Mouse (Mus musculus) neural tube, embryonic 14.5 days (tissue): ENCODE measurements around the gene Chd3. TPM values are rescaled to one million over a fixed set of nuclear protein-coding genes. Genes with fewer than 3 reads are reported as not detected.

ENCODE experiments used
- ATAC-seq: fragments of 200-750 bp; cut with Nextera tagmentation; 2 replicates; pipeline ENCODE4 v1.8.0; 2017; ENCODE audit warnings: low read depth, mild to moderate bottlenecking, moderate TSS enrichment, moderate library complexity
- H3K27ac ChIP-seq: fragments of 300-500 bp; sonication (generic); 2 replicates; pipeline ENCODE4 v1.5.1; 2014; ENCODE audit warnings: low read depth, mild to moderate bottlenecking, control low read depth, low read length, moderate library complexity, mixed read lengths
- H3K27me3 ChIP-seq: fragments of 300-500 bp; sonication (generic); 2 replicates; pipeline ENCODE4 v1.6.1; 2014; ENCODE audit warnings: low read length; ENCODE audit not compliant: control insufficient read depth, insufficient read depth
- H3K36me3 ChIP-seq: fragments of 300-500 bp; sonication (generic); 2 replicates; pipeline ENCODE4 v1.6.1; 2014; ENCODE audit warnings: low read length, mixed read lengths; ENCODE audit not compliant: control insufficient read depth, insufficient read depth
- H3K4me1 ChIP-seq: fragments of 300-500 bp; sonication (generic); 2 replicates; pipeline ENCODE4 v1.6.1; 2014; ENCODE audit warnings: low read length; ENCODE audit not compliant: control insufficient read depth, insufficient read depth
- H3K4me2 ChIP-seq: fragments of 300-500 bp; sonication (generic); 2 replicates; pipeline ENCODE4 v1.6.1; 2014; ENCODE audit warnings: mild to moderate bottlenecking, low read depth, low read length, control low read depth
- H3K4me3 ChIP-seq: fragments of 300-500 bp; sonication (generic); 2 replicates; pipeline ENCODE4 v1.5.1; 2014; ENCODE audit warnings: low read depth, low read length, control low read depth, mixed read lengths
- H3K9ac ChIP-seq: fragments of 300-500 bp; sonication (generic); replicated peaks from 2 replicates; pipeline ENCODE4 v1.6.1; 2014; ENCODE audit warnings: low read depth, mild to moderate bottlenecking, control low read depth, low read length, mixed read lengths
- H3K9me3 ChIP-seq: fragments of 300-500 bp; sonication (generic); 2 replicates; pipeline ENCODE4 v1.6.1; 2016; ENCODE audit warnings: low read length; ENCODE audit not compliant: control insufficient read depth
- WGBS: fragments of 180-500 bp; shearing (Covaris S2); extraction: QIAGEN DNeasy Blood & Tissue Kit; methylation state at CpG from one replicate; pipeline ENCODE4 v1.1.7; 2014; 5-methylcytosine and 5-hydroxymethylcytosine counted together
- polyA plus RNA-seq: library from polyadenylated mRNA; unstranded; fragments of >200 nt; fragmentation: Nextera tagmentation; extraction: Ambion mirVana; gene quantifications from 2 replicates; pipeline ENCODE4 v1.2.1, GENCODE M21; 2014

The Chd3 gene
- polyA plus RNA-seq, 1 experiment from 2014 or later, result 89.6 TPM

DNA sequence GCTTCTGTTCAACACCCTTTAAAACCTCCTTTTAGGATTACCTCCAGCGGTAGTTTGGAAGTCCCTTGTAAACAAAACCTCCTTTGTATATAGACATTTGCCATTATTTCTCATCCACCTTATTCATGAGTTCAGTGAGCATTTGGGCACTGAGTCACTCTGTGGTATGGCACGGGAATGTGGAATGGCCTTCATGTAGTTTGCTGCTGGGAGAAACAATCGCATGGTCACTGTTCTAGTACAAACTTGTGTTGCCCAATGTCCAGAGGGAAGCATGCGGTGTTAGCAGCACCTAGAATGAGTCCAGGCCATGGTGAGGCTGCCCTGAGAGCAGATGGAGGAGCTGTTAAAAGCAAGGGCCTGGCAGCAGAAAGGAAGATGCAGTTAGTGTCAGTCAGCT lies 34.4 kb downstream of the Chd3 start:
- no peak overlapping the region for H3K4me2 ChIP-seq
- no peak overlapping the region for H3K4me3 ChIP-seq
- no peaks in the 10 kb centered on the region for H3K27me3 ChIP-seq
- whole genome bisulfite sequencing, result 73% methylated on average over 4 of the region's 4 CpGs
- no peak overlapping the region for H3K27ac ChIP-seq
- no peak overlapping the region for H3K9ac ChIP-seq
- ATAC-seq, result no peak
- H3K9me3 ChIP-seq, result no peaks in the 10 kb centered on the region
- H3K36me3 ChIP-seq, result no peaks in the 10 kb centered on the region
- H3K4me1 ChIP-seq, result peaks cover 11% of the 10 kb centered on the region

DNA sequence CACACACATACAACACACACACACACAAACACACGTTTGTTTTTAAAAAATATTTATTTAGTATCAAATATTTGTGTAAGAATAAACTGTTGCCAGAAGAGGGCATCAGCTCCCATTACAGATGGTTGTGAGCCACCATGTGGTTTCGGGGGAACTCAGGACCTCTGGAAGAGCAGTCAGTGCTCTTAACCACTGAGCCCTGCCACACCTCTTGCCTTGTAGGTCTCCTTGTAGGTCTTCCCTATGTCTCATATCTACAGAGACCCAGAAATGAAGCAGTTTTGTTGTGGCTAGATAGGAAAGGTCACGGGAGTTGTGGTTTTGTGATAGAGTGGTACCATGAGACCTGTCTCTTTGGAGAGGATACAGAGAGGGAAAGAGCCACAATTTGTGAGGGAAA lies 35.3 kb downstream of the Chd3 start:
- no peak overlapping the region for H3K4me2 ChIP-seq
- WGBS, result 70% methylated on average over 3 of the region's 3 CpGs
- peaks cover 11% of the 10 kb centered on the region for H3K4me1 ChIP-seq
- H3K27me3 ChIP-seq, result no peaks in the 10 kb centered on the region
- no peak for ATAC-seq
- H3K36me3 ChIP-seq, result no peaks in the 10 kb centered on the region
- no peaks in the 10 kb centered on the region for H3K9me3 ChIP-seq
- no peak overlapping the region for H3K9ac ChIP-seq
- no peak overlapping the region for H3K4me3 ChIP-seq
- H3K27ac ChIP-seq, result no peak overlapping the region

DNA sequence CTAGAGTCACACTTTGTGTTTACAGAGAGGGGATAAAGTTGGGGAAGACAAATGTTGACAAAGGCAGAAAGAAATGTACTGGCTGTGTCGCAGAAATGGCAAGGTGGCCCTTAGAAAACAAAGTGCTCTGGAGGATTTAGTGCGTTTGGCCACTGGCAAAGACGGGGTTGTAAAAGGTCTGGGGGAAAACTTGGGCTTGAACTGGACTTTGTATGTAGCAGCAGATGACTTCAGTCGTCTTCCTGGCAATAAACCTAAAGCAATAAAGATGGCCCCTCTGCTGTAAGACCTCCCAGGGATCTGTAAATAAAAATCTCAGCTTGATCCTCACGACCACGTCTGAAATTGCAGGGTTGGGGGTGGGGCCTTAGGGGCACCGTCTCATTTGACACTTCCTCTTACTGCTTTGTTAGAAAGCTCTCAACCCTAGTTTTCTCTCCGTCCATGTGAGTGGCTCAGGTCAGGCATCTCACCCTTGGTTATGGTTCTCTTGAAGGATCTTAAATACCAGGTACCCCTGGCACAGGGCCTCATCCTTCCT lies 36.4 kb downstream of the Chd3 start:
- Histone ChIP-seq H3K4me1 (peaks cover 11% of the 10 kb centered on the region), H3K27me3 (no peaks in the 10 kb centered on the region), H3K4me3 (no peak overlapping the region; the same call in 1 of the 2 replicates), H3K36me3 (no peaks in the 10 kb centered on the region), H3K9ac (peak overlapping the region; percentile 41; the same call in 1 of the 2 replicates), H3K9me3 (no peaks in the 10 kb centered on the region), H3K4me2 (peak overlapping the region; percentile 68; the same call in 1 of the 2 replicates), H3K27ac (peak overlapping the region; percentile 85; the same call in 1 of the 2 replicates)
- WGBS, result 18% methylated on average over 8 of the region's 8 CpGs
- no peak for ATAC-seq

DNA sequence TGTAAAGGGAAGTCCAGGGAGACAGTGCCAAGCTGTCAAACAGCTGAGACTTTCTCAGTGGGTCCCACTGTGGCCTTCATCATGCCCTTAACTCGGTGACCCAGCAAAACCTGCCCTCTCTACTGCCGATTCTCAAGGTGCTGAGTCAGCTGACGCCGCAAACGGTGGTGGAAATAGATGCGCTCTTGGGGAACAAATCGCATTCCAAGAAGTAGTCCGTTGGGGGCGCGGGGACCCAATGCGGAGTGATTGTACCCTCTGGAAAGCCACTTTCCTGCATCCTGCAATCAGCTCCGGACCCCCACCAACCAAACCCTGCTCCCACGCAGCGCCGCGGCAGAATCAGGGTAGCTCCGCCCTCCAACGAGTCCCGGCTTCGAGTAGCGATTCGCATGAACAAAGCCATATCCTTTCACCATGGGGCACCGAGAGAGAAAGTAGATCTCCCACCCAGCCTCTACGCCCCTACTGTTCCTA lies 37.2 kb downstream of the Chd3 start:
- peak overlapping the region; percentile 54 for H3K9ac ChIP-seq
- WGBS, result 1% methylated on average over 24 of the region's 24 CpGs
- ATAC-seq, result peak; percentile 81

DNA sequence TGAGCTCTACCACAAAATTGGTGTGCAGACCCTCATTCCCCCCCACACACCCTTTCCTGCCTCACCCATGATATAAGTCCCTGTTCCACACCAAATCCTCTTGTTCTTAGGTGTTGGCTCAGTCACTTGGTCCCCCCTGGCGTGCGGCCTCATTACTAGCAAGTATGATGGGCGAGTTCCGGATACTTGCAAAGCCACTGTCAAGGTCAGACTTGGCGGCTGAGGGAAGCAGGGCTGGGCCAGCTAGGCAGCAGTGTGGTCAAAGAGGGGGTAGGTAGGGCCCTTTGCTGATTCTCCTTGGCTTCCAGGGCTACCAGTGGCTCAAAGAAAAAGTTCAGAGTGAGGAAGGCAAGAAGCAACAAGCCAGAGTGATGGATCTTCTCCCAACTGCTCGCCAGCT lies 38.1 kb downstream of the Chd3 start:
- H3K36me3 ChIP-seq, result no peaks in the 10 kb centered on the region
- no peak overlapping the region; the same call in 1 of the 2 replicates for H3K27ac ChIP-seq
- no peak overlapping the region for H3K4me3 ChIP-seq
- H3K4me1 ChIP-seq, result peaks cover 18% of the 10 kb centered on the region
- H3K27me3 ChIP-seq, result no peaks in the 10 kb centered on the region
- H3K9me3 ChIP-seq, result no peaks in the 10 kb centered on the region
- peak overlapping the region; percentile 68; the same call in 1 of the 2 replicates for H3K4me2 ChIP-seq
- ATAC-seq, result no peak
- WGBS, result 89% methylated on average over 6 of the region's 6 CpGs
- H3K9ac ChIP-seq, result no peak overlapping the region

More for the DNA sequence above, 37.2 kb downstream of the Chd3 start:
- peak overlapping the region; percentile 39 for H3K4me3 ChIP-seq
- H3K4me1 ChIP-seq, result peaks cover 12% of the 10 kb centered on the region
- no peaks in the 10 kb centered on the region for H3K27me3 ChIP-seq
- H3K4me2 ChIP-seq, result peak overlapping the region; percentile 68
- no peaks in the 10 kb centered on the region for H3K36me3 ChIP-seq
- peak overlapping the region; percentile 85 for H3K27ac ChIP-seq
- H3K9me3 ChIP-seq, result no peaks in the 10 kb centered on the region

DNA sequence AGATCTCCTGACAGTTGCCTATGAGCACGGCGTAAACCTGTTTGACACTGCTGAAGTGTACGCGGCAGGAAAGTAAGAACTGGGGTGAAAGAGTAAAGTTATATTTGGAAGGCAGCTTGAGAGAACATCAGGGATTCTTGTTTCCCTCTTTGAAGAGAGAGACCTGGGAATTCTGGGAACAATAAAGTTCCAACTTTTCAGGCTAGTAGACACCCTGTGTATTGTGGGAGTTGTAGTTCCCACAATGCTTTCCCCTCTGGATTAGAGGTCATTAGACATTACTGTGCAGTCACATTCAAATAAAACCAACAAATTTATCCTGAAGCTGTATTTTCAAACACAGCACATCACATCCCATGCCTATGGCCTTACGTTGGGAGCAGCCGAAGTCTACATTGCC lies 40.7 kb downstream of the Chd3 start:
- ATAC-seq, result no peak
- Histone ChIP-seq H3K4me2 (no peak overlapping the region), H3K27ac (no peak overlapping the region), H3K36me3 (no peaks in the 10 kb centered on the region), H3K4me3 (no peak overlapping the region), H3K27me3 (no peaks in the 10 kb centered on the region), H3K9ac (no peak overlapping the region), H3K4me1 (peaks cover 28% of the 10 kb centered on the region), H3K9me3 (no peaks in the 10 kb centered on the region)
- 93% methylated on average over 6 of the region's 6 CpGs for WGBS

DNA sequence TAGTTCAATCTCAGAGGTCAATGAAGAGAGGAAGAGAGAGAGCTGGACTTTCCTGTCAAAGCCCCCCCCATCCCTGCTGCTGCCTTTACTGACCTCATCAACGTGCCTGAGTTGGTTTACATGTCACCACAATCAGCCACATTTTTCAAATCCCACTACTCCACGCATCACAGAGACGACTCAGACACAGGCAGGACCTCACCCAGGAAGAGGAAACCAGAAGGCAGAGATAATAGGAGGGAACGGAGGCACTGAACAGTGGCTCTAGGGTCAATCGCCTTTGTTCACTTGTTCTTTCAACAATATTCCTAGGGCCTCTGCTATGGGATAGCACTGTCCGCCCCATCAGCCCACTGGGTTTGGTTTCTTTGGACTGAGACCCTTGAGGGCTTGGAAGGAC lies 41.6 kb downstream of the Chd3 start:
- no peak for ATAC-seq
- Histone ChIP-seq H3K4me1 (peaks cover 30% of the 10 kb centered on the region), H3K4me3 (no peak overlapping the region), H3K9me3 (no peaks in the 10 kb centered on the region), H3K27me3 (no peaks in the 10 kb centered on the region), H3K36me3 (no peaks in the 10 kb centered on the region), H3K27ac (no peak overlapping the region), H3K4me2 (no peak overlapping the region), H3K9ac (no peak overlapping the region)
- WGBS, result 41% methylated on average over 6 of the region's 6 CpGs

DNA sequence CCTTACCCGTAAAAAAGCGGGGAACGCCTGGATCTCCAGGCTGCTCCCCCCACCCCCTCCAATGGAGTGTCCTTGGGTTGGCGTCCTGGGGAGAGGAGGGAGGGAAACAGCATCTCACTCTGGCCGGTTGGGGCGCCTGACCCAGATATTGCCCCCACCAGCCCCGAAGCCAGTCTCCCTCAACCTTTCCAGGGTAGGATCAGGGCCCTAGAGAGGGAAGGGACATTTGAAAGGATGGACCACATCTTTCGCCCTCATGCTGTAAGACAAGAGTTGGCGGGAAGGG lies 42.1 kb downstream of the Chd3 start:
- no peak for ATAC-seq
- Histone ChIP-seq H3K4me1 (peaks cover 31% of the 10 kb centered on the region), H3K27me3 (no peaks in the 10 kb centered on the region), H3K36me3 (no peaks in the 10 kb centered on the region), H3K9ac (no peak overlapping the region), H3K27ac (no peak overlapping the region), H3K4me3 (no peak overlapping the region; the same call in 1 of the 2 replicates), H3K4me2 (peak overlapping the region; percentile 96), H3K9me3 (no peaks in the 10 kb centered on the region)
- 9% methylated on average over 9 of the region's 9 CpGs for WGBS

DNA sequence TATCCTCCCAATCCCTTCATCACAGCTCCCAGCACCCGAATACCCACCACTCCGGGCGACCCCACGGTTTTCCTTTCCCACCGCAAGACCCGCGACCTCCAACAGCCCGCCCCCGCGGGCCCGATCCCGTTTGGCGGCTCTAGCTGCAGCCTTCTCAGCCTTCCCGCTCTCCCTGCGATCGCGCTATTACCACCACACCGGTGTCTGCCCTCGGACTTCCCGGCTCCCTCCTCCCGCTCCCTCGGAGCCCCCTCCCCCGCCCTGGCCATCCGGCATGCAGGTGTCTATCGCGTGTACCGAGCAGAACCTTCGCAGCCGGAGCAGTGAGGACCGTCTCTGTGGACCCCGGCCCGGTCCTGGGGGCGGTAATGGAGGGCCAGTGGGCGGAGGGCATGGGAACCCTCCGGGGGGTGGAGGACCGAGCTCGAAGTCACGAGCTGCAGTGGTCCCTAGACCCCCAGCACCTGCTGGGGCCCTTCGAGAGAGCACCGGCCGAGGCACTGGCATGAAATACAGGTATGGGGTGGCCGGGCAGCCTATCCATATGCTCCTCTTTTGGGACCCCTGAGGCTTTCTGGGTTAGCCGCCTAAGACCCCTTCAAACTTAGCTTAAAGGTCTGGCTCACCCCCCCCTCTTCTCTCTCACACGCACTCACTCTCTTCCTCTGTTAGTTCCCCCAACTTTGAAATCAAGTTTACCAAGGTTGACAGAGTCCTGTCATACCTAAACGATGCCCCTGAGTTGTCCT lies 42.6 kb downstream of the Chd3 start:
- WGBS, result 1% methylated on average over 45 of the region's 45 CpGs
- H3K4me1 ChIP-seq, result peaks cover 36% of the 10 kb centered on the region
- peak; percentile 10; the same call in 1 of the 2 replicates for ATAC-seq

More for the DNA sequence above, 42.6 kb downstream of the Chd3 start:
- Histone ChIP-seq H3K27ac (no peak overlapping the region), H3K36me3 (no peaks in the 10 kb centered on the region), H3K9ac (peak overlapping the region; percentile 66), H3K9me3 (no peaks in the 10 kb centered on the region), H3K4me2 (peak overlapping the region; percentile 96), H3K27me3 (no peaks in the 10 kb centered on the region), H3K4me3 (peak overlapping the region; percentile 49)
